Mouse (Mus musculus): ENCODE data around the gene Cemip2.

Cemip2 gene

DNA sequence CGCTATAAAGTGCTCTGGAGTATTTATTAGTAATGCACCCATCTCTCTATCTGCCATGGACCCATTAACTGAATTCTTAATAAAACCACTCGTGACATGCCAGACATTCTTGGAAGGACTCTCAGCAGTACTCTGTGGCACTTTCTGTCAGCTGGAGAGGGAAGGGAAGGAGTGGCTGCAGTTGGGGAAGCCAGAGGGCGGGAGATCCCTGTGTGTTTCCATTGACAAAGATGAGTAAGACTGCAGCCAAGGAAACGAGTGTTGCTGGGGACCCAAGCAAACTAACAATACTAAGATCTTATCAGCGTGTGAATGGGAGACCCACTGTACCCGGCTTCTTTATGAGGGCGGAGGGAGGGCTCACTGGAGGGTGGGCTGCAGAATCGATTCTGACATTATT, 2.5 kb downstream of the Cemip2 start:
- peak; percentile 34 for DNase-seq (ENCODE audit: low read depth)

DNA sequence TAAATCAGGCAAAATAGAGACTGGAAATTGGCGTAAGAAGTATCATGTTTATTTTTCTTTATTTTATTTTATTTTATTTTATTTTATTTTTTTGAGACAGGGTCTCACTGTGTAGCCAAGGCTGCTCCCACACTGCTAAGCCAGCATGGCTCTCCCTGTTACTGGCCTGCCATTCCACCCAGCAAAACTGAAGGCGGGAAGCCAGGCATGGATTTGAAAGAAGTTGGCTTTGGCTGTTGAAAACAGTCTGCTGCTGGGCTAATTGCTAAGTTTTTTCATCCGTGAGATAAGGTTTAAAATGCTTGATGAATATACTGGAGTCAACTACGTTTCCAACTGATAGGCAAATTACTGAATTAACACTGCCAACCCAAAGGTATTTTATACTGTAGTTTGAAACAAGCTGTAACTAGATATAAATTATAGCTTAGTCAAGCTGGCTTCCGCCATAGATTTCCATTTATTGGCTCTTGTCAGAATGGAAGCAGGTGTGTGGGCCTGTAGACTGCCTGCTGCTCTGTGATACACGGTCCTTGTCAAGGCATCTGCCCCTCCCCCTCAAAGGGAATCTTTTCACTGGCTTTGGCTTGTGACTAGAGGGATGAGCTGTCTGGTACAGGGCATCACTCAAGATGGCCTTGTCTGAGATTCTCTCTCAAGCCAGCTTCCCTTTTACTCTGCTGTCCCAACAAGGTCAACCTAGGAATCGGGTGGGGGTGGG, 3.1 kb downstream of the Cemip2 start:
- DNase-seq (ENCODE audit: low read depth), result no peak

GRCm38 (mm10) chr19:21781787-21782432, 3.8 kb downstream of the Cemip2 start:
- no peak for DNase-seq (ENCODE audit: low read depth)

DNA sequence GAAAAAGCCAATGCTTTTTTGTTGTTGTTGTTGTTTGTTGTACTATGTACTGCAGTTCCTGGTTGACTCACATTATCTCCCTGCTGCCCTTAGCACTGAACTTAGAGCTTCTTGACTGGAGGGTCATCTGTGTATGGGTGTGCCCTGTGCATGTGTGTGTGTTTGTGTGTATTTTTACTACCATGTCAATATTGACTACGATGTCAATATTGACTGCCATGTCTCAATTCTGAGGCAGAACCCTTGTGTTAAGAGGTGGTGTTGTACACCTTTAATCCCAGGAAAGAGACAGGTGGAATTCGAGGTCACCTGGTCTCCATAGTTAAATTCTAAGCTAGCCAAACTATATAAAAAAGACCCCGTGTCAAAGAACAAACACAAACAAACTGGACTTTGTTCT, 5.6 kb downstream of the Cemip2 start:
- no peak for DNase-seq (ENCODE audit: low read depth)

- peak; percentile 21 for DNase-seq (ENCODE audit: low read depth)
Measured at GRCm38 (mm10) chr19:21784331-21785131, 6.4 kb downstream of the Cemip2 start.

DNA sequence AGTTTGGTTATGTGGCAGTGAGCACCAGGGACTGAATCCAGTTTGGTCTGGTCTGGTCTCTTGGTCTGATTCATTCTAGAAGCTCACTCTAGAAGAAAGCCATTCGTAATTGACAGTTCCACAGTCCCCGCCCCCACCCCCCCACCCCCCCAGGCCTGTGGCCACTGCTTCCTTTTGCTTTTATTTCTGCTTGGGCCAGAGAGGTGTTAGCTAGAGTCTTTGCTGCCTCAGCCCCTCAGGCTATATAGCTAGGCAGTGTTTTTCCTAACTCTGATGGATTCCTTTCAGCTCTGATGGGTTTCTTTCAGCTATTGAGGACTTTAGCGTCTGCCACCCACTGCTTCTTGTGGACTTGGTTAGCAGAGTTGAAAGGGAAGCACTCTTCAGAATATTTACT, 7.0 kb downstream of the Cemip2 start:
- peak; percentile 43 for DNase-seq (ENCODE audit: low read depth)

- DNase-seq (ENCODE audit: low read depth), result peak; percentile 46
Measured at GRCm38 (mm10) chr19:21787004-21787480, 8.9 kb downstream of the Cemip2 start.

DNA sequence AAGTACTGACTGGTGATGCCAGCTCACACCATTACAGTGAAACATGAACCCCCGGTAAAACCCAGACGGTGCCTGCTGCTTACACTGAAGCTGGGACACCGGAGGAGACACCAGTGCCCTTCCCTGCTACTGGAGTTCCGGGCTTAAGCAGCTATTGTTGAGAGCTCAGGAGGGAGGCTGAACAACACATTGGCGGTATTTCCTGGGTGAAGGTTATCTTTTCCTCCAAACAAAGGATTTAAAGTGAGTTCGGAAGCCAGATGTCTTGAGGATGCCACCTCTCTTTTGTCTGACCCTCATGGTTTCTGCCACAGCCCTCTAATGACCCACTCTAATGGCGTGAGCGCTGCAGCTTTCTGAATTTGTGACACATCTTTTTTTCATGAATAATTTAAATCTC, 10.9 kb downstream of the Cemip2 start:
- no peak for DNase-seq (ENCODE audit: low read depth)

DNA sequence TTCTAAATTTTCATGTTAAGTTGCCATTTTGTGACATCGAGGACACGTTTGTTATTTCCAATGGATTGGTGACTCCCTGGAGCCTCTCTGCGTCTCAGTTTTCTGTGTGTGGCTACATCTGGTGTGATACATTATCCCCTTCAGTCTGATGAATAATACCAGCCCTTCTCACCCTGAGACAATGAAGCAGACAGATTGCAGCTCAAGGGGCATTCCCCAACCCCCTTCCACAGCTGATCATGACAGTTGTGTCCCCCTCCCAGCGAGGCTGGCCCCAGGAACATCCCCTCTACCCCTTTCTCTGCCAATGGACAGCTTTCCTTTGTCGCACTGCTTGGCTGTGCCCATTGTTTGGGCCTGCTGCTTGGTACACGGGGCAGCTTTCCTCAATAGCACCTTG, 11.5 kb downstream of the Cemip2 start:
- DNase-seq (ENCODE audit: low read depth), result no peak

- no peak for DNase-seq (ENCODE audit: low read depth)
Measured at GRCm38 (mm10) chr19:21791386-21791785, 13.2 kb downstream of the Cemip2 start.

GRCm38 (mm10) chr19:21791826-21792225, 13.7 kb downstream of the Cemip2 start:
- no peak for DNase-seq (ENCODE audit: low read depth)

- no peak for DNase-seq (ENCODE audit: low read depth)
Measured at GRCm38 (mm10) chr19:21792587-21793175, 14.5 kb downstream of the Cemip2 start.

GRCm38 (mm10) chr19:21794569-21794968, 16.4 kb downstream of the Cemip2 start:
- peak; percentile 25 for DNase-seq (ENCODE audit: low read depth)

DNA sequence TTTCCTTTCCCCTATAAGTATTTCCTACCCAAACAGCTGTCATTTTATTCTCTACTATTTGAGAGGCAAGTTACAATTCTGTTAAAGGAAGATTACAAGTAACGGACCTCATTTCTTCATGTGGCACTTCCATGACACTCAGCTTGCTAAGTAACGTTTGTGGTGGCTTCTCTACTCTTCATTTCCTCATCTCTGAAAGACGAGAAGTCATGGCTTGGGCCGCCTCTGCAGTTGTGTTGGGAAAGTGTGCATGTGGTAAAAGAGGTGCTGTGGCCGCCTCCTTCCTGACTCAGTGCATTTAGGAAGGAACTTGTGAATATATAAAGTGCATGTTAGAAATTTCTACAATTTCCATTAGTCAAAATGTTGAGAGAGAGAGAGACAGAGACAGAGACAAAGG, 18.2 kb downstream of the Cemip2 start:
- DNase-seq (ENCODE audit: low read depth), result no peak

GRCm38 (mm10) chr19:21798700-21799099, 20.6 kb downstream of the Cemip2 start:
- peak; percentile 63 for DNase-seq (ENCODE audit: low read depth)

- no peak for DNase-seq (ENCODE audit: low read depth)
Measured at GRCm38 (mm10) chr19:21799410-21800373, 21.6 kb downstream of the Cemip2 start.

- no peak for DNase-seq (ENCODE audit: low read depth)
Measured at GRCm38 (mm10) chr19:21804488-21804887, 26.3 kb downstream of the Cemip2 start.

DNA sequence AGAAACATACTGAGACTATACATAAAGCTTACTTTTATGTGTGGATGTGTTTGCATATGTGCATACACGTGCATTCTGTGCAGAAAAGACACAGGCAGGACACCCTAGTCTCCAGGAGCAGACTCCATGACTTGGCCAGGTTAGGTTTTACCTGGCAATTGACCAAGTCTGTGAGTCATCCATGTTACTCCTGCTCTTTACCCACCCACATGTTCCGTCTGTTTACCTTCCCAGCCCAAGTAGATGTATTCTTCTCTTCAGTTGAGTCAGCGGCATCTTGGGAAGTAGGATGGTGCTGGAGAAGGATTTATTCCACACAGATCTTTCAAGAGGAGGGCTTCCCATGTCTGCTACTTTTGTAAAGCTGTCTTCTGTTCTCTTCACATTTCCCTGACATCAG, 27.2 kb downstream of the Cemip2 start:
- DNase-seq (ENCODE audit: low read depth), result peak; percentile 80

DNA sequence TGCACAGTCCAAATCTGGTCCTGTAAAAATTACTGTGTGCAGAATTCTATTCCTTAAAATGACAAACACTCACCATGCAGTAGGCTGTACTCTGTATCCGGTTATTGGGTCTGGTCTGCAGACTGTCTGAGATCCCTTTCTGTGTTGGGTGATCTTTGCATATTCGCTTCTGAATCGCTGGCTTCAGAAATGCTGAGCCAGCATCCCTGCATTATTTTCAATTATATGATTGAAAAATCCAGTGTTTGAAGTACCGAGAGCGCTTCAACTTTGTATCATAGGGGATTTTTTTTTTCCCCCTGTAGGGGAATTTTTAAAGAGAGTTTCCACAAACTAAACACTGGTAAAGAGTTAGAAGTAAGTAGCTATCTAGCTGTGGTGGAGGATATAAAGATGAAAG, 32.0 kb downstream of the Cemip2 start:
- no peak for DNase-seq (ENCODE audit: low read depth)

DNA sequence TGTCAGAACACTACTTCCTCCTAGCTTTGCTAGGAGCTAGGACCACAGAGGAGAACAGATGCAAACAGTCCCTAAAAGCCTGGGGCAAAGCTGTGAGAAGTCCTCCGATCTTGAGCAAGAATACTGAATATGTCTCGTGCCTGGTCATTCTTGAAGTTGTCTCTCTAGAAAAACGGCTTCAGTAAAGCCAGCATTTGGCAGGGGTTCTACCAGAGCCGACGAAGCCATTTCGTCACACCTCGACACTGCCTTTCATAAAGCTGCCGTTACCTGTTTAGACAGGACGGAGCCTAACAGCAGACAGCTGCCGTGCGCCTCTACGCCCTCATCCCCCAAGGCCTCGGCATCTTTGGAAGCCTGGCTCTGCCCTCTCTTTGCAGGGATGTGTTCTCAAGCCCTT, 35.4 kb downstream of the Cemip2 start:
- no peak for DNase-seq (ENCODE audit: low read depth)

DNA sequence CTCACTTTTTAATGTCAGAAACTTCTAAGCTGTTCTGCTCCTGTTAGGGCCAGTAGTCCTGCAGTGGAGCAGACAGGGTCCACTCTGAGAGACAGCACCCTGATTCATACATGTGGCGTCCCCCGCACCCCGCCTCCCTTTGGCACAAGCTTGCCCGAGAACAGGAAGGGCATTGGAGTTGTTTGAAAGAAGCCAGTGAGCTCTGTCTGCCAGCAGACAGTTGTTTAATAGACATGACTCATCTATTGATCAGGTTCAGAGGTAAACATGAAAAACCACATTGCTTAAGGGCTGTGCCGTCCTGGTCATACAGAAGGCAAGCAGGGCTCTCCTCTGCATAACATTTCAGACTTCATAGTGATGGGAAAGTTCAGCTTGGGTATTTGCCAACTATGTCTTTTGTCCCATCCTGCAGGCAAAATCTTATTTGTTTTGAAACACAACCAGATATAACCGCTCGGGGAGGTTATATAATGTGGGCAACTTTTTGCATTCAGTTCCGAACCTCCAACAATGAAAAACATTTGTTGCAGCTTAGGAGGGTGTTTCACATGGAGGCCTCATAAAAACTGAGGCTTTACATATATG, 36.4 kb downstream of the Cemip2 start:
- DNase-seq (ENCODE audit: low read depth), result peak; percentile 80
